Mouse (Mus musculus) adipose tissue, adult 10 weeks (tissue): ENCODE measurements around the gene Spp1. TPM values are rescaled to one million over a fixed set of nuclear protein-coding genes. Genes with fewer than 3 reads are reported as not detected.

Experiments used
- polyA plus RNA-seq: library from polyadenylated mRNA; stranded (reverse); fragments of 350-450 nt; fragmentation: Illumina TruSeq; extraction: RNeasy Lipid Tissue Mini Kit (QIAGEN cat#74804); gene quantifications from one replicate; pipeline ENCODE4 v1.2.3, GENCODE M21; 2014; ENCODE audit warnings: low read depth, low replicate concordance

Spp1 gene
- 3.4 TPM for polyA plus RNA-seq

GRCm38 (mm10) chr5:104434835-104435301 lies at the start of gene Spp1:
TSS of gene Spp1 (plus strand) at chr5:104435118.

GRCm38 (mm10) chr5:104458832-104459705 lies 24.2 kb downstream of the Spp1 start, which contains the start of gene Pkd2:
TSS of gene Pkd2 (plus strand) at chr5:104459450.

Other genes starting within 250 kb of the Spp1 start
- gene Dmp1, start 232.5 kb upstream of the Spp1 start, polyA plus RNA-seq: not detected
- not detected for gene Ibsp, start 135.9 kb upstream of the Spp1 start, polyA plus RNA-seq
- not detected for gene Mepe, start 109.8 kb upstream of the Spp1 start, polyA plus RNA-seq
- 24.1 TPM for gene Pkd2, start 24.3 kb downstream of the Spp1 start, polyA plus RNA-seq
- 1.3 TPM for gene BC005561, start 73.2 kb downstream of the Spp1 start, polyA plus RNA-seq